ENCODE assay signal across 13 mouse cellular contexts in the genomic region with DNA sequence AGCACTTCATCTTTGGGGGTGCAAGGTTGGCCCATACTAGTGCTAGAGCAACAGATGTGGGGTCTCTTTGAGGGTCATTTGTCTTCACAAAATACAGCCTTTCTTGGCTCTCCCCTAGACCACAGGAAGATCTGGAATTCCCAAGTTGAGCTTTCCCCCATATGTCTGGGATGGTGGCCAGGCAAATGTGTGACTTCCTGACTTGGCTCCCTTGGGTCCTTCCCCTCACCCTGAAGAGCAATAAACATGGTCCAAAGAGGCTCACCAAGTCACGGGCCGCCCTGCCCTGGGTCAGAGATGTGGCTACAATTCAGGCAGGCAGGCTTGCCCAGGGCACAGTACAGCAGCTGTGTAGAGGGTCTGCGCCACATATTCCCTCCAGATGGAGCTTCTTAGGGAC. TPM values are rescaled to one million over a fixed set of nuclear protein-coding genes. Genes with fewer than 3 reads are reported as not detected.
DNase-seq lines count a peak whose midpoint lies in the region; ATAC-seq and TF ChIP-seq lines count a peak whose summit lies in the region.
"Had no signal": no experiment of that assay in that cellular context is flagged by ENCODE, and none has a peak within 500 bp of the region (broad histone marks: within the 10 kb centered on the region; RNA-seq: fewer than 3 reads in every experiment).

No protein-coding gene starts in this region.

- H3K4me1 ChIP-seq in lung, embryonic 14.5 days (ENCODE audit: insufficient read depth), result peaks cover 26% of the 10 kb centered on the region
- H3K4me1 ChIP-seq in heart, embryonic 16.5 days (ENCODE audit: control insufficient read depth, insufficient read depth, low read length), result peaks cover 8% of the 10 kb centered on the region
- H3K4me1 ChIP-seq in kidney, embryonic 14.5 days (ENCODE audit: control insufficient read depth, insufficient read depth, low read length), result 0 out of 2 replicates have a peak, but pooled peaks cover 6% of the 10 kb centered on the region
- H3K4me1 ChIP-seq in stomach, embryonic 16.5 days (ENCODE audit: control insufficient read depth, insufficient read depth, low read length), result peaks cover 26% of the 10 kb centered on the region
- H3K4me1 ChIP-seq in forebrain, embryonic 11.5 days (replicated peaks; ENCODE audit: control insufficient read depth, insufficient read depth, low read length), result no peaks in the 10 kb centered on the region
- H3K4me1 ChIP-seq: neural tube, embryonic 12.5 days had no signal

- peak overlapping the region; percentile 85 for H3K27ac ChIP-seq in lung, embryonic 14.5 days (ENCODE audit: low read depth)
- 0 out of 2 replicates have a peak overlapping the region, but pooled peaks have one; percentile 31 for H3K27ac ChIP-seq in heart, embryonic 16.5 days (ENCODE audit: low read length)
- H3K27ac ChIP-seq in kidney, embryonic 14.5 days (ENCODE audit: low read depth, low read length), result 0 out of 2 replicates have a peak overlapping the region, but pooled peaks have one; percentile 6
- peak overlapping the region; percentile 83 for H3K27ac ChIP-seq in stomach, embryonic 16.5 days (ENCODE audit: low read length)
- no peak overlapping the region for H3K27ac ChIP-seq in forebrain, embryonic 11.5 days (ENCODE audit: low read depth, low read length)
- H3K27ac ChIP-seq: hindbrain, postnatal 0 days; neural tube, embryonic 12.5 days had no signal

- ATAC-seq in lung, embryonic 14.5 days (ENCODE audit: insufficient read depth), result peak; percentile 67
- ATAC-seq in heart, embryonic 16.5 days (replicated peaks; ENCODE audit: extremely low read depth, insufficient read depth, low FRiP score), result no peak; the same call in 1 of the 2 replicates
- no peak for ATAC-seq in kidney, embryonic 14.5 days (ENCODE audit: low FRiP score, low TSS enrichment)
- peak; percentile 48; the same call in 1 of the 2 replicates for ATAC-seq in stomach, embryonic 16.5 days (ENCODE audit: insufficient read depth, low FRiP score)
- no peak for ATAC-seq in forebrain, embryonic 11.5 days (replicated peaks; ENCODE audit: low FRiP score)
- no peak for ATAC-seq in erythroblast, adult 5-6 weeks (replicated peaks; ENCODE audit: low FRiP score, poor library complexity, severe bottlenecking)
- ATAC-seq: CD4-positive, CD25-positive, alpha-beta regulatory T cell, adult 4 months; hindbrain, postnatal 0 days had no signal

- 50% methylated on average over 3 of the region's 3 CpGs for WGBS in lung, embryonic 14.5 days
- WGBS in heart, embryonic 16.5 days, result 75% methylated on average over 3 of the region's 3 CpGs
- WGBS in kidney, embryonic 14.5 days, result 63% methylated on average over 3 of the region's 3 CpGs
- 54% methylated on average over 3 of the region's 3 CpGs for WGBS in stomach, embryonic 16.5 days
- WGBS in forebrain, embryonic 11.5 days, result 79% methylated on average over 3 of the region's 3 CpGs

- peak; percentile 84 for DNase-seq in lung, embryonic 14.5 days
- DNase-seq in lung, postnatal 14 days, result no peak
- no peak for DNase-seq in forebrain, embryonic 11.5 days (ENCODE audit: low spot score)
- no peak for DNase-seq in right cerebral cortex, adult 18-20 months
- DNase-seq: right cerebral cortex, postnatal 4 days; thymus, adult 18-20 months had no signal

- TF ChIP-seq CTCF in lung, embryonic 14.5 days (IDR thresholded peaks at IDR 0.05; ENCODE audit: low read depth), result no peak

- no peaks in the 10 kb centered on the region for H3K27me3 ChIP-seq in lung, embryonic 14.5 days (ENCODE audit: insufficient read depth, low read length)
- no peaks in the 10 kb centered on the region for H3K27me3 ChIP-seq in heart, embryonic 16.5 days (ENCODE audit: control insufficient read depth, insufficient read depth, low read length)
- no peaks in the 10 kb centered on the region for H3K27me3 ChIP-seq in kidney, embryonic 14.5 days (ENCODE audit: control insufficient read depth, insufficient read depth, low read length)
- no peaks in the 10 kb centered on the region for H3K27me3 ChIP-seq in stomach, embryonic 16.5 days (ENCODE audit: control insufficient read depth, insufficient read depth, low read length)
- H3K27me3 ChIP-seq in forebrain, embryonic 11.5 days (ENCODE audit: control insufficient read depth, insufficient read depth, low read length), result no peaks in the 10 kb centered on the region
- H3K27me3 ChIP-seq: neural tube, embryonic 12.5 days had no signal

- H3K36me3 ChIP-seq in lung, embryonic 14.5 days (ENCODE audit: insufficient read depth), result no peaks in the 10 kb centered on the region
- H3K36me3 ChIP-seq in heart, embryonic 16.5 days (ENCODE audit: control insufficient read depth, insufficient read depth), result no peaks in the 10 kb centered on the region
- H3K36me3 ChIP-seq in kidney, embryonic 14.5 days (ENCODE audit: control insufficient read depth, insufficient read depth, low read length), result no peaks in the 10 kb centered on the region
- no peaks in the 10 kb centered on the region for H3K36me3 ChIP-seq in stomach, embryonic 16.5 days (ENCODE audit: control insufficient read depth, insufficient read depth, low read length)
- no peaks in the 10 kb centered on the region for H3K36me3 ChIP-seq in forebrain, embryonic 11.5 days (ENCODE audit: control insufficient read depth, insufficient read depth, low read length)
- H3K36me3 ChIP-seq: neural tube, embryonic 12.5 days had no signal

- no peak overlapping the region for H3K4me2 ChIP-seq in lung, embryonic 14.5 days
- H3K4me2 ChIP-seq in heart, embryonic 16.5 days (ENCODE audit: low read depth, low read length), result no peak overlapping the region
- H3K4me2 ChIP-seq in kidney, embryonic 14.5 days (replicated peaks; ENCODE audit: low read depth, low read length), result no peak overlapping the region
- H3K4me2 ChIP-seq in stomach, embryonic 16.5 days (ENCODE audit: low read depth, low read length), result no peak overlapping the region
- no peak overlapping the region for H3K4me2 ChIP-seq in forebrain, embryonic 11.5 days (ENCODE audit: low read depth, low read length, severe bottlenecking)
- H3K4me2 ChIP-seq: neural tube, embryonic 12.5 days had no signal

- H3K4me3 ChIP-seq in lung, embryonic 14.5 days (ENCODE audit: low read depth, low read length), result no peak overlapping the region
- no peak overlapping the region for H3K4me3 ChIP-seq in heart, embryonic 16.5 days (ENCODE audit: low read length)
- H3K4me3 ChIP-seq in kidney, embryonic 14.5 days (ENCODE audit: low read length), result no peak overlapping the region
- no peak overlapping the region for H3K4me3 ChIP-seq in stomach, embryonic 16.5 days (replicated peaks; ENCODE audit: low read length)
- H3K4me3 ChIP-seq in forebrain, embryonic 11.5 days (ENCODE audit: low read depth, low read length), result no peak overlapping the region
- H3K4me3 ChIP-seq: neural tube, embryonic 12.5 days had no signal

- H3K9ac ChIP-seq in lung, embryonic 14.5 days, result no peak overlapping the region
- H3K9ac ChIP-seq in heart, embryonic 16.5 days (ENCODE audit: low read length), result no peak overlapping the region
- no peak overlapping the region for H3K9ac ChIP-seq in kidney, embryonic 14.5 days (ENCODE audit: low read depth, low read length)
- no peak overlapping the region; the same call in 1 of the 2 replicates for H3K9ac ChIP-seq in stomach, embryonic 16.5 days (ENCODE audit: low read length)
- H3K9ac ChIP-seq in forebrain, embryonic 11.5 days (ENCODE audit: low read length), result no peak overlapping the region
- H3K9ac ChIP-seq: neural tube, embryonic 12.5 days had no signal

- H3K9me3 ChIP-seq in lung, embryonic 14.5 days (ENCODE audit: low read depth, low read length), result no peaks in the 10 kb centered on the region
- H3K9me3 ChIP-seq in heart, embryonic 16.5 days (replicated peaks; ENCODE audit: control insufficient read depth, low read length), result 0 out of 2 replicates have a peak, but pooled peaks cover 3% of the 10 kb centered on the region
- no peaks in the 10 kb centered on the region; the same call in 1 of the 2 replicates for H3K9me3 ChIP-seq in kidney, embryonic 14.5 days (ENCODE audit: control insufficient read depth, low read length)
- no peaks in the 10 kb centered on the region for H3K9me3 ChIP-seq in stomach, embryonic 16.5 days (replicated peaks; ENCODE audit: control insufficient read depth, low read length)
- H3K9me3 ChIP-seq in forebrain, embryonic 11.5 days (ENCODE audit: control insufficient read depth, low read length), result no peaks in the 10 kb centered on the region
- H3K9me3 ChIP-seq: neural tube, embryonic 12.5 days had no signal

RNA-seq across cellular contexts. Expression of a gene that starts 44.1 kb away (rescaled TPM):
- 215 and 226 TPM in 2 replicates for polyA plus RNA-seq in lung, embryonic 14.5 days (2014; fragmentation: Nextera tagmentation; extraction: Ambion mirVana)
- 105 and 125 TPM in 2 replicates for polyA plus RNA-seq in heart, embryonic 16.5 days (2015; fragmentation: Nextera tagmentation; extraction: Ambion mirVana)
- 18.8 and 38.1 TPM in 2 replicates for polyA plus RNA-seq in kidney, embryonic 14.5 days (2014; fragmentation: Nextera tagmentation; extraction: Ambion mirVana)
- 433 and 468 TPM in 2 replicates for polyA plus RNA-seq in stomach, embryonic 16.5 days (2015; fragmentation: Nextera tagmentation; extraction: Ambion mirVana)
- polyA plus RNA-seq in forebrain, embryonic 11.5 days (2014; fragmentation: Nextera tagmentation; extraction: Ambion mirVana), result 8.6 and 11.3 TPM in 2 replicates
- total RNA-seq in erythroblast, adult 5-6 weeks (2015; ENCODE audit: low replicate concordance), result 0.42 and 0.58 TPM in 2 replicates
- total RNA-seq in erythroblast, adult 5-6 weeks (2017; ENCODE audit: low replicate concordance), result 0.68 TPM in 1 of 2 replicates, not detected in the other
- polyA plus RNA-seq: CD4-positive, CD25-positive, alpha-beta regulatory T cell, adult 4 months had no signal

RNA-seq across cellular contexts. Expression of a gene that starts 58.5 kb away (rescaled TPM):
- 168 and 170 TPM in 2 replicates for polyA plus RNA-seq in lung, embryonic 14.5 days (2014; fragmentation: Nextera tagmentation; extraction: Ambion mirVana)
- 100 and 120 TPM in 2 replicates for polyA plus RNA-seq in heart, embryonic 16.5 days (2015; fragmentation: Nextera tagmentation; extraction: Ambion mirVana)
- 19.8 and 22.0 TPM in 2 replicates for polyA plus RNA-seq in kidney, embryonic 14.5 days (2014; fragmentation: Nextera tagmentation; extraction: Ambion mirVana)
- polyA plus RNA-seq in stomach, embryonic 16.5 days (2015; fragmentation: Nextera tagmentation; extraction: Ambion mirVana), result 263 and 287 TPM in 2 replicates
- 9.6 and 12.3 TPM in 2 replicates for polyA plus RNA-seq in forebrain, embryonic 11.5 days (2014; fragmentation: Nextera tagmentation; extraction: Ambion mirVana)
- 0.84 TPM in 1 of 2 replicates, not detected in the other for total RNA-seq in erythroblast, adult 5-6 weeks (2015; ENCODE audit: low replicate concordance)
- 0.14 TPM in 1 of 2 replicates, not detected in the other for total RNA-seq in erythroblast, adult 5-6 weeks (2017; ENCODE audit: low replicate concordance)
- polyA plus RNA-seq: CD4-positive, CD25-positive, alpha-beta regulatory T cell, adult 4 months had no signal

Comparison
In these comparisons a context has a peak if more than half of its experiments do, and no peak if none do; other contexts are left out.
1. ATAC-seq: peak in lung, embryonic 14.5 days (single experiment) and stomach, embryonic 16.5 days (single experiment); none in heart, embryonic 16.5 days (single experiment), kidney, embryonic 14.5 days (single experiment), forebrain, embryonic 11.5 days (single experiment) and erythroblast, adult 5-6 weeks (single experiment).